Mouse (Mus musculus) MEL (cell line): ENCODE measurements around the gene Hs6st3.

ENCODE experiments used
- CTCF ChIP-seq, 3 experiments: IDR thresholded peaks in 2 of 3; conservative IDR thresholded peaks in 1 of 3; 2 replicates each; pipeline ENCODE4 v1.5.1; 2011 to 2012; ENCODE audit warnings: low read length in 3 of 3, low read depth in 2 of 3, mild to moderate bottlenecking in 2 of 3, improper control_type of control experiment in 1 of 3, inconsistent platforms in 1 of 3, mixed read lengths in 1 of 3, moderate library complexity in 1 of 3; ENCODE audit not compliant: control insufficient read depth in 1 of 3, insufficient read depth in 1 of 3, poor library complexity in 1 of 3, severe bottlenecking in 1 of 3
- E2F4 ChIP-seq: IDR thresholded peaks from 2 replicates; pipeline ENCODE4 v1.6.1; 2011; ENCODE audit warnings: low read depth, low read length, improper control_type of control experiment, borderline replicate concordance
- EP300 ChIP-seq, 2 experiments: IDR thresholded peaks; 2 replicates each; pipeline ENCODE4 v1.6.1; 2011; ENCODE audit warnings: improper control_type of control experiment in 2 of 2, low read length in 2 of 2, low read depth in 1 of 2, mild to moderate bottlenecking in 1 of 2
- POLR2A ChIP-seq, 2 experiments: IDR thresholded peaks; 2 replicates each; pipeline ENCODE4 v1.6.1; 2011 to 2012; ENCODE audit warnings: low read length in 2 of 2, mild to moderate bottlenecking in 2 of 2, control low read depth in 1 of 2, improper control_type of control experiment in 1 of 2, low read depth in 1 of 2, moderate library complexity in 1 of 2; ENCODE audit not compliant: control insufficient read depth in 1 of 2, insufficient read depth in 1 of 2, poor library complexity in 1 of 2
- POLR2AphosphoS5 ChIP-seq: IDR thresholded peaks from 2 replicates; pipeline ENCODE4 v1.6.1; 2012; ENCODE audit warnings: low read depth, borderline replicate concordance, mild to moderate bottlenecking, inconsistent platforms, low read length, moderate library complexity, mixed read lengths
- RAD21 ChIP-seq: IDR thresholded peaks from 2 replicates; pipeline ENCODE4 v1.6.1; 2011; ENCODE audit warnings: mild to moderate bottlenecking, low read depth, low read length, improper control_type of control experiment
- SMC3 ChIP-seq: IDR thresholded peaks from 2 replicates; pipeline ENCODE4 v1.6.1; 2011; ENCODE audit warnings: low read depth, low read length, improper control_type of control experiment
- TBP ChIP-seq: IDR thresholded peaks from 2 replicates; pipeline ENCODE4 v1.8.0; 2011; ENCODE audit warnings: low read depth, low read length, improper control_type of control experiment

- TF ChIP-seq POLR2A (IDR thresholded peaks at IDR 0.05; ENCODE audit: control insufficient read depth in 1 of 2, insufficient read depth in 1 of 2, low read depth in 1 of 2, low read length in 2 of 2, poor library complexity in 1 of 2) (no peak), CTCF (IDR thresholded peaks at IDR 0.05 in 2 of 3, conservative IDR thresholded peaks at IDR 0.05 in 1 of 3; ENCODE audit: control insufficient read depth in 1 of 3, insufficient read depth in 1 of 3, low read depth in 2 of 3, low read length in 3 of 3, poor library complexity in 1 of 3, severe bottlenecking in 1 of 3) (no peak), E2F4 (no peak), EP300 (IDR thresholded peaks at IDR 0.05; ENCODE audit: low read depth in 1 of 2, low read length in 2 of 2) (no peak), TBP (no peak), POLR2AphosphoS5 (no peak), RAD21 (no peak), SMC3 (no peak)
Observed at GRCm38 (mm10) chr14:119852139-119852538, 714.0 kb downstream of the Hs6st3 start.
